Mouse (Mus musculus): ENCODE results near the gene Rfc2. TPM values are rescaled to one million over a fixed set of nuclear protein-coding genes. Genes with fewer than 3 reads are reported as not detected.

Gene Rfc2
- polyA plus RNA-seq, 1 experiment from 2014 or later = 155 TPM

- DNase-seq (ENCODE audit: low spot score) = no peak
- Histone ChIP-seq H3K27ac (no peak within 1 kb of the TSS), H3K4me2 (ENCODE audit: low read length) (no peak within 1 kb of the TSS), H3K4me1 (replicated peaks; ENCODE audit: insufficient read depth, low read length) (peaks cover 3% of the 10 kb centered on the region; the same call in 1 of the 2 replicates), H3K36me3 (ENCODE audit: insufficient read depth, low read length) (no peaks in the 10 kb centered on the region), H3K9ac (ENCODE audit: low read depth, low read length) (no peak within 1 kb of the TSS), H3K4me3 (replicated peaks; ENCODE audit: low read depth, low read length) (no peak within 1 kb of the TSS), H3K9me3 (replicated peaks; ENCODE audit: low read length) (no peaks in the 10 kb centered on the region), H3K27me3 (ENCODE audit: insufficient read depth, low read length) (no peaks in the 10 kb centered on the region)
- TF ChIP-seq CTCF (IDR thresholded peaks at IDR 0.05; ENCODE audit: low read depth) = no peak
- 86% methylated on average over 7 of the region's 7 CpGs for WGBS
- no peak for ATAC-seq (replicated peaks; ENCODE audit: low FRiP score, low read depth)
Measured at GRCm38 (mm10) chr5:134560071-134560449, 21.1 kb upstream of the Rfc2 start, which contains the start of gene Syna. Gene Syna, minus strand, starts transcription at chr5:134560171.

GRCm38 (mm10) chr5:134560450-134561171 is 20.6 kb upstream of the Rfc2 start:
- Histone ChIP-seq H3K4me3 (replicated peaks; ENCODE audit: low read depth, low read length) (no peak overlapping the region), H3K9me3 (replicated peaks; ENCODE audit: low read length) (no peaks in the 10 kb centered on the region), H3K27me3 (ENCODE audit: insufficient read depth, low read length) (no peaks in the 10 kb centered on the region), H3K9ac (ENCODE audit: low read depth, low read length) (no peak overlapping the region), H3K27ac (no peak overlapping the region), H3K4me2 (ENCODE audit: low read length) (no peak overlapping the region), H3K4me1 (replicated peaks; ENCODE audit: insufficient read depth, low read length) (0 out of 2 replicates have a peak, but pooled peaks cover under 1% of the 10 kb centered on the region), H3K36me3 (ENCODE audit: insufficient read depth, low read length) (no peaks in the 10 kb centered on the region)
- no peak for ATAC-seq (replicated peaks; ENCODE audit: low FRiP score, low read depth)
- DNase-seq (ENCODE audit: low spot score) = no peak
- TF ChIP-seq CTCF (IDR thresholded peaks at IDR 0.05; ENCODE audit: low read depth) = no peak
- 81% methylated on average over 16 of the region's 16 CpGs for WGBS

- Histone ChIP-seq H3K9ac (ENCODE audit: low read depth, low read length) (no peak overlapping the region), H3K4me1 (replicated peaks; ENCODE audit: insufficient read depth, low read length) (0 out of 2 replicates have a peak, but pooled peaks cover 8% of the 10 kb centered on the region), H3K36me3 (ENCODE audit: insufficient read depth, low read length) (no peaks in the 10 kb centered on the region), H3K27ac (no peak overlapping the region), H3K9me3 (replicated peaks; ENCODE audit: low read length) (no peaks in the 10 kb centered on the region), H3K27me3 (ENCODE audit: insufficient read depth, low read length) (no peaks in the 10 kb centered on the region), H3K4me3 (replicated peaks; ENCODE audit: low read depth, low read length) (no peak overlapping the region), H3K4me2 (ENCODE audit: low read length) (no peak overlapping the region)
- TF ChIP-seq CTCF (IDR thresholded peaks at IDR 0.05; ENCODE audit: low read depth) = no peak
- ATAC-seq (replicated peaks; ENCODE audit: low FRiP score, low read depth) (no peak), DNase-seq (ENCODE audit: low spot score) (no peak)
- WGBS = 95% methylated on average over 2 of the region's 2 CpGs
Measured at GRCm38 (mm10) chr5:134564272-134564671, 16.9 kb upstream of the Rfc2 start.

DNA sequence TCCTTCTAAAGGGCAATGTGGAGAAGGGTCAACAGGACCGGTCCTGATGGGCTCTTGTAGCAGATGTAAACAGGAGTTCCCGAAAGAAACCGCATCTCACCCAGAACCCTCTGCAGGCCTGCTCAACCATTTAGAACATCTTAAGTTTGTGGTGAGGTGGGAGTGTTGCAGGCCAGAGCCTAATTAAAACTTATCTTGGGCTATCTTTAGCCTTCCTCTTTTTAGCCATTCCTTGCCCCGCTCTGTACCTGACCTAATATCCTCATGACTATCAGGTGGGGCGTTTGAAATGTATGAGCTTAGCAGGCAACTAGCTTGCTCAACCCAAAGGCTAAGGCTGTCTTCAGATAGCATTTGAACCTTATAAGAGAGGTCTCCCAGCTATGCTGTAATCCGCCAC is 15.5 kb upstream of the Rfc2 start:
- DNase-seq (ENCODE audit: low spot score) = no peak
- 0 out of 2 replicates have a peak, but pooled peaks cover 8% of the 10 kb centered on the region for H3K4me1 ChIP-seq (replicated peaks; ENCODE audit: insufficient read depth, low read length)
- no peak overlapping the region for H3K9ac ChIP-seq (ENCODE audit: low read depth, low read length)
- no peak overlapping the region for H3K27ac ChIP-seq
- no peak for ATAC-seq (replicated peaks; ENCODE audit: low FRiP score, low read depth)
- 82% methylated on average over 6 of the region's 6 CpGs for WGBS
- H3K27me3 ChIP-seq (ENCODE audit: insufficient read depth, low read length) = no peaks in the 10 kb centered on the region
- H3K4me3 ChIP-seq (replicated peaks; ENCODE audit: low read depth, low read length) = no peak overlapping the region
- no peaks in the 10 kb centered on the region for H3K36me3 ChIP-seq (ENCODE audit: insufficient read depth, low read length)
- no peak overlapping the region for H3K4me2 ChIP-seq (ENCODE audit: low read length)
- no peak for TF ChIP-seq CTCF (IDR thresholded peaks at IDR 0.05; ENCODE audit: low read depth)
- no peaks in the 10 kb centered on the region for H3K9me3 ChIP-seq (replicated peaks; ENCODE audit: low read length)

- DNase-seq (ENCODE audit: low spot score) (no peak), ATAC-seq (replicated peaks; ENCODE audit: low FRiP score, low read depth) (no peak)
- Histone ChIP-seq H3K36me3 (ENCODE audit: insufficient read depth, low read length) (no peaks in the 10 kb centered on the region), H3K4me2 (ENCODE audit: low read length) (no peak overlapping the region), H3K4me1 (replicated peaks; ENCODE audit: insufficient read depth, low read length) (peaks cover 12% of the 10 kb centered on the region; the same call in 1 of the 2 replicates), H3K4me3 (replicated peaks; ENCODE audit: low read depth, low read length) (no peak overlapping the region), H3K9me3 (replicated peaks; ENCODE audit: low read length) (no peaks in the 10 kb centered on the region), H3K27me3 (ENCODE audit: insufficient read depth, low read length) (no peaks in the 10 kb centered on the region), H3K9ac (ENCODE audit: low read depth, low read length) (no peak overlapping the region), H3K27ac (no peak overlapping the region)
- TF ChIP-seq CTCF (IDR thresholded peaks at IDR 0.05; ENCODE audit: low read depth) = no peak
- 84% methylated on average over 4 of the region's 4 CpGs for WGBS
Measured at GRCm38 (mm10) chr5:134567445-134567844, 13.7 kb upstream of the Rfc2 start.

DNA sequence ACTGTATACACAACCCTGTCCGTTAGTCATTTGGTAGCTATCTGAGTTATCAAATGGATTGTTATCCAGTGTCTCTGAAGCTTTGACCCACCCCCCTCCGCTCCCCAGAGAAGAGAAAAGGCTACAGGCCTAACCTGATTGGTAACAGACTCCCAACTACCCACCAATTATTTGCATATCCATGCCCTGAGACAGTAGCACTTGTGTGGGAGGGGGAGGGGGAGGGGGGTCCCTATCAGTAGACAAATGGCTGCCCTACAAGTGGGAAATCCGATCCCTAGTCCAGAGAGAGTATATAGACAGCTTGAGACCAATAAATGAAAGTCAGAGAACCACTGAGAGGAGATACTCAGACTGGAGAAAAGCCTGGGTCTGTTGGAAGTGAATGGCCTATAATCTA is 13.1 kb upstream of the Rfc2 start:
- H3K4me3 ChIP-seq (replicated peaks; ENCODE audit: low read depth, low read length) = no peak overlapping the region
- no peaks in the 10 kb centered on the region for H3K27me3 ChIP-seq (ENCODE audit: insufficient read depth, low read length)
- no peak overlapping the region for H3K9ac ChIP-seq (ENCODE audit: low read depth, low read length)
- ATAC-seq (replicated peaks; ENCODE audit: low FRiP score, low read depth) (no peak), DNase-seq (ENCODE audit: low spot score) (no peak)
- H3K4me2 ChIP-seq (ENCODE audit: low read length) = no peak overlapping the region
- peaks cover 17% of the 10 kb centered on the region; the same call in 1 of the 2 replicates for H3K4me1 ChIP-seq (replicated peaks; ENCODE audit: insufficient read depth, low read length)
- WGBS = 73% methylated on average over 3 of the region's 3 CpGs
- no peak for TF ChIP-seq CTCF (IDR thresholded peaks at IDR 0.05; ENCODE audit: low read depth)
- H3K36me3 ChIP-seq (ENCODE audit: insufficient read depth, low read length) = no peaks in the 10 kb centered on the region
- H3K27ac ChIP-seq = peak overlapping the region; percentile 86
- no peaks in the 10 kb centered on the region for H3K9me3 ChIP-seq (replicated peaks; ENCODE audit: low read length)

Data from kidney, postnatal 0 days (tissue).